Mouse (Mus musculus) liver, postnatal 0 days (tissue): ENCODE measurements at regions not wholly inside any gene's neighbourhood (a gene's known extent, or its start where the extent isn't known, plus 50 kb on each side); places are given as distances from the start of the nearest gene placed in this dataset.
A peak's percentile ranks its signal among the peaks of the same experiment; 100 is the strongest.

Experiments
- ATAC-seq: fragments of 200-750 bp; cut with Nextera tagmentation; 2 replicates; pipeline ENCODE4 v1.8.0; 2017; ENCODE audit warnings: mild to moderate bottlenecking, moderate library complexity
- DNase-seq: peaks from one replicate; pipeline ENCODE4 v3.0.0-alpha.2; 2016
- H3K27ac ChIP-seq: fragments of 300-500 bp; sonication (generic); 2 replicates; pipeline ENCODE4 v1.5.1; 2014; ENCODE audit warnings: antibody characterized with exemption, moderate library complexity, mild to moderate bottlenecking, low read depth
- H3K27me3 ChIP-seq: fragments of 300-500 bp; sonication (generic); 2 replicates; pipeline ENCODE4 v1.6.1; 2014; ENCODE audit warnings: low read length, control low read depth, mixed read lengths; ENCODE audit not compliant: insufficient read depth
- H3K36me3 ChIP-seq: fragments of 300-500 bp; sonication (generic); replicated peaks from 2 replicates; pipeline ENCODE4 v1.6.1; 2014; ENCODE audit warnings: mild to moderate bottlenecking, control low read depth, low read length, moderate library complexity, mixed read lengths; ENCODE audit not compliant: insufficient read depth
- H3K4me1 ChIP-seq: fragments of 300-500 bp; sonication (generic); 2 replicates; pipeline ENCODE4 v1.6.1; 2014; ENCODE audit warnings: antibody characterized with exemption, mild to moderate bottlenecking, control low read depth; ENCODE audit not compliant: insufficient read depth
- H3K4me2 ChIP-seq: fragments of 300-500 bp; sonication (generic); 2 replicates; pipeline ENCODE4 v1.6.1; 2014; ENCODE audit warnings: low read depth, mild to moderate bottlenecking, low read length, moderate library complexity, mixed read lengths
- H3K4me3 ChIP-seq: fragments of 300-500 bp; sonication (generic); 2 replicates; pipeline ENCODE4 v1.5.1; 2014; ENCODE audit warnings: low read depth, low read length
- H3K9ac ChIP-seq: fragments of 300-500 bp; sonication (generic); replicated peaks from 2 replicates; pipeline ENCODE4 v1.6.1; 2014; ENCODE audit warnings: mild to moderate bottlenecking, moderate library complexity
- H3K9me3 ChIP-seq: fragments of 300-500 bp; sonication (generic); 2 replicates; pipeline ENCODE4 v1.6.1; 2016; ENCODE audit warnings: mild to moderate bottlenecking, control low read depth, low read length, mixed read lengths
- CTCF ChIP-seq: sonication (generic); IDR thresholded peaks from 2 replicates; pipeline ENCODE4 v1.5.1; 2016; ENCODE audit warnings: antibody characterized with exemption, low read depth
- EP300 ChIP-seq: IDR thresholded peaks from 2 replicates; pipeline ENCODE4 v1.6.1; 2016; ENCODE audit warnings: antibody characterized with exemption, low read depth, mild to moderate bottlenecking
- WGBS: fragments of 180-500 bp; shearing (Covaris S2); extraction: QIAGEN DNeasy Blood & Tissue Kit; methylation state at CpG from one replicate; pipeline ENCODE4 v1.1.7; 2014; ENCODE audit not compliant: insufficient replicate concordance; 5-methylcytosine and 5-hydroxymethylcytosine counted together

DNA sequence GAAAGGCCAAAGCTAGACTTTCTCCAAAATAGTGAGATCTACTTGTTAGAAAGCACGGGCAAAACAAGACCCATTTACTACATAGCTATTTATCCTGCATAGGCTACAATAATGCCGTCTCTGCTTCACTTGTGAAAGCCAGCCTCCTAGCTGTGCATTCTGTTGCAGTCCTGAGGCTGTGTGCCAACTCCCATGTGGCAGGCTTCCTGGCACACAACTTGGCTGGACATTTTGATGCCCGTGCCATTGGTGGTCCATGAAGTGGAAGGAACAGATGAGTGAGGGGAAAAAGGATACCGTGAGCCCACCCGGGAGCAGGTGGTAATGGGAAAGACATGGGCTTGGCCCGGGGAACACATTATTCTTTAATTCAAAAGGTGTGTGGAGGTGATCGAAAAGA lies 120.4 kb downstream of the Csl start:
- H3K4me1 ChIP-seq = no peaks in the 10 kb centered on the region
- no peaks in the 10 kb centered on the region for H3K36me3 ChIP-seq
- H3K27ac ChIP-seq = no peak overlapping the region
- H3K9ac ChIP-seq = no peak overlapping the region
- DNase-seq = no peak
- no peaks in the 10 kb centered on the region for H3K9me3 ChIP-seq
- no peak overlapping the region for H3K4me3 ChIP-seq
- H3K4me2 ChIP-seq = no peak overlapping the region
- TF ChIP-seq EP300 = no peak
- TF ChIP-seq CTCF = no peak
- H3K27me3 ChIP-seq = no peaks in the 10 kb centered on the region
- WGBS = 74% methylated on average over 7 of the region's 7 CpGs
- ATAC-seq = no peak

DNA sequence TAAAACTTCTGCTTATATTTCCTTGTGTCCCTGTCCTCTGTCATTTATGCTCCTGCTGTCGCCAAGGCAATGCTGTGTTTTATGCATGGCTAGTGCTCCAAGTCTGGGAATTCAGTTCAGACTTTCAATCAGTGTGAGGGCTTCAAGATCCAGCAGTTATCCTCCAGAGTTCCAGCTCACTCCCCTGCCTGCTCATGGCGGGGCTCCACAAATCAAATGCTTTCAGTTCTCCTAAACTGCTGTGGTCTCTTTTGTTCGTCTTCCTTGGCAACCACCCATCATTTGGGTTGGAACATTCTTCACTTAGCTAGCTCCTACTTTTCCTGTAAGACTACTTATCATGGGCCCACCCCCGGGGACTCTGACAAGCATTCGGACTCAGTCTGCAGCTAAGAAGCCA lies 120.0 kb downstream of the Csl start:
- no peaks in the 10 kb centered on the region for H3K36me3 ChIP-seq
- H3K27me3 ChIP-seq = no peaks in the 10 kb centered on the region
- TF ChIP-seq EP300 = no peak
- TF ChIP-seq CTCF = no peak
- H3K27ac ChIP-seq = no peak overlapping the region
- ATAC-seq = no peak
- H3K9ac ChIP-seq = no peak overlapping the region
- H3K4me2 ChIP-seq = no peak overlapping the region
- WGBS = 57% methylated on average over 5 of the region's 5 CpGs
- no peaks in the 10 kb centered on the region for H3K9me3 ChIP-seq
- no peak overlapping the region for H3K4me3 ChIP-seq
- no peak for DNase-seq
- H3K4me1 ChIP-seq = no peaks in the 10 kb centered on the region

DNA sequence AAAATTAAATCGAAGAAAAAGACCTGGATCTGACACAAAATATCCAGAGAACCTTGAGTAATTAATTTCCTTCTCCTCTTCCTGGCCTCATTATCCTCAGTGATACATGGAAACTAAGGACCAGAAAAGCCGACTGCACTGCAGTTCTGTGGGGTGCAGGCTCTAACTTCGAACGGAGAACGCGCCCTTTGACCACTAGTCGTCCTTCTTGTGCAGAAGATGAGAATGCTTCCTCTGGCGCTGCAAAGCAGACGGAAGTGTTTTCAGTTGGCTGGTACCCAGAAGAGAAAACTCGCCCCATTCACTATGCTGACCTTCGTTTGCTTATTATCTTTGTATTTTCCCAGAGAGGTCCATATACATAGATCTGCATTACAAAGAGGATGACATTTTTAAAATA lies 117.7 kb downstream of the Csl start:
- H3K4me2 ChIP-seq = no peak overlapping the region
- H3K27me3 ChIP-seq = no peaks in the 10 kb centered on the region
- H3K27ac ChIP-seq = no peak overlapping the region
- no peak overlapping the region for H3K9ac ChIP-seq
- H3K4me1 ChIP-seq = no peaks in the 10 kb centered on the region
- TF ChIP-seq EP300 (no peak), CTCF (peak; percentile 77)
- H3K9me3 ChIP-seq = no peaks in the 10 kb centered on the region
- 11% methylated on average over 11 of the region's 11 CpGs for WGBS
- H3K36me3 ChIP-seq = no peaks in the 10 kb centered on the region
- ATAC-seq (no peak), DNase-seq (peak; percentile 53)
- no peak overlapping the region for H3K4me3 ChIP-seq

DNA sequence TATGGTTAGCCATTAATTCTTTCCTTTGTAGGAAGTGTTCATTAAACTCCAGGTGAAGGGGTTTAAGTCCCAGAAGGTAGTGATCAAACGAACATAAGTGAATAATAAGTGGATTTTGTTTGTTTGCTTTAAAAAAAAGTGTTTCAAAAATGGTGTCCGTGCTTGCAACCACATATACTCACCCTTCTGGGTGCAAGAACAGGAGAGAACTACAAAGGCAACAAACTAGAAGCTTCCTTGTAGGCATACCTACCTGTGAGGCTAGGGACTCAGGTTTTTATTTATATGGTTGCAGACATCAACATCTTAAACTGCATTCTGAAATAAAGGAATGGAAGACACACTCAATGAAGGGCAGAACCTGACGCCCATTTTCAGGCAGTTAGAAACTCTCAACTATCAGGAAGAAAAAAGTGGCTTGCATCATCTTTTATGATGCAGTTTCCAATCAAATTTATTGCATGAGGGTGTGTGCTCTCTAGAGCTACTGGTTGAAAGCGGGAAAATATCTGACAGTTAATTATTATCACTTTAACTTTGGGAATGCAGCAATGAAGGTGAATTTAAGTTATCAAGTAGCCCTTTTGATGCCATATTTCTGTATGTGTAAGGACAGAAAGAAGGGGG lies 117.1 kb downstream of the Csl start:
- Histone ChIP-seq H3K27me3 (no peaks in the 10 kb centered on the region), H3K9me3 (no peaks in the 10 kb centered on the region), H3K36me3 (no peaks in the 10 kb centered on the region), H3K27ac (no peak overlapping the region), H3K4me2 (no peak overlapping the region), H3K4me3 (no peak overlapping the region), H3K9ac (no peak overlapping the region), H3K4me1 (no peaks in the 10 kb centered on the region)
- TF ChIP-seq EP300 (no peak), CTCF (no peak)
- WGBS = 54% methylated on average over 4 of the region's 4 CpGs
- DNase-seq (no peak), ATAC-seq (no peak)

DNA sequence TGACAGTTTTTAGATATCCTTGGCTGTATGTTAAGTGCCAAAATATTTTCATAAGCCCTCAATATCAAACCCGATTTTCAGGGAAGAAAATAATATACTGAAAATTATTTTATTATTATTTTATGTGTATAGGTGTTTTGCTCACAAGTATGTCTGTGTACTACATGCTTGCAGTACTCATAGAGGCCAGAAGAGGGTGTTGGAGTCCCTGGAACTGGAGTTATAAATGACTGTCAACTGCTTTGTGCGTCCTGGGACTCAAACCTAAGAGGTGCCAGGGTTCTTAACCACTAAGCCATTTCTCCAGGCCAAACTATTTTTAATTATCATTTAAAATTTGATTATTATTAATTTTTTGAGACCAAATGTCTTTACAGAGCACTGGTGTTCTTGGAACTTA lies 114.5 kb downstream of the Csl start:
- ATAC-seq = no peak
- Histone ChIP-seq H3K4me3 (no peak overlapping the region), H3K27ac (no peak overlapping the region), H3K4me1 (no peaks in the 10 kb centered on the region), H3K4me2 (no peak overlapping the region), H3K27me3 (no peaks in the 10 kb centered on the region), H3K9ac (no peak overlapping the region), H3K36me3 (no peaks in the 10 kb centered on the region), H3K9me3 (no peaks in the 10 kb centered on the region)
- no peak for DNase-seq
- TF ChIP-seq CTCF (peak; percentile 56), EP300 (no peak)
- WGBS = 43% methylated on average over 2 of the region's 2 CpGs

DNA sequence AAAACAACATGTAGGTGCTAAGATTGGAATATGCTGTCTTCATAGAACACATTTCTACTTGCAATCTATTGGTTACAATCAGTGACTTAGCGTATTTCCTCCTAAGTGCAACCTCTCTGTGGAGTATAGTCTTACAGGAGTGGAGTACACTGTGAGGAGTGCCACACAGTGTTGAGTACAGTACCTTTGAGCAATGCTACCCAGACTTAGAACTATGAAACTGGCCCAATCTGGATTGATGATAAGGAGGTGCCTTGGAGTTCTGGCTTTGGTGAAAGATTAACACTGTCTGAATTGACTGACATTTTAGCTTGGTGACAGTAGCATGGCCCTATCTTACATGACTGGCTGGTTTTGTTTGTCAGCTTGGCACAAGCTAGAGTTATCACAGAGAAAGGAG lies 107.4 kb downstream of the Csl start:
- no peaks in the 10 kb centered on the region for H3K4me1 ChIP-seq
- H3K9me3 ChIP-seq = no peaks in the 10 kb centered on the region
- no peak overlapping the region for H3K4me2 ChIP-seq
- H3K27ac ChIP-seq = no peak overlapping the region
- TF ChIP-seq CTCF = no peak
- no peak for TF ChIP-seq EP300
- no peak for DNase-seq
- 71% methylated on average over 1 of the region's 1 CpGs for WGBS
- H3K36me3 ChIP-seq = no peaks in the 10 kb centered on the region
- no peak overlapping the region for H3K9ac ChIP-seq
- no peak for ATAC-seq
- H3K27me3 ChIP-seq = no peaks in the 10 kb centered on the region
- H3K4me3 ChIP-seq = no peak overlapping the region

DNA sequence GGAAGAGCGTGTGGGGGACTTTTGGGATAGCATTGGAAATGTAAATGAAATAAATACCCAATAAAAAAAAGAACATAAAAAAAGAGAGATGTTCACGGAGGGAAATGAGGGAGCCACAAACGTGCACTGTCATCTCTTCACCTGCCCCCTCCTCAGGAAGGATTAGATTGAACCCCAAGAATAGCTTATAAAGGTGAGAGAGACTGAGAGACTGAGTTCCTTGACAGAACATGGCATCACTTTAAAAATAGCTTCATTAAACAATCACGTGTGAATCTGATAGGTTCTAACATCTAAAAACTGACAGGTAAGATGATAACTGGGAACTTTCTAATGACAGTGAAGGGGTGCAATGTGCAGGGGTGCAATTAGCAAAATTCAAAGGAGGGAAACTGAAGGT lies 105.2 kb downstream of the Csl start:
- Histone ChIP-seq H3K4me1 (no peaks in the 10 kb centered on the region), H3K9me3 (no peaks in the 10 kb centered on the region), H3K4me2 (no peak overlapping the region), H3K27me3 (no peaks in the 10 kb centered on the region), H3K9ac (no peak overlapping the region), H3K36me3 (no peaks in the 10 kb centered on the region), H3K27ac (no peak overlapping the region), H3K4me3 (no peak overlapping the region)
- WGBS = 72% methylated on average over 4 of the region's 4 CpGs
- ATAC-seq (no peak), DNase-seq (no peak)
- no peak for TF ChIP-seq CTCF
- no peak for TF ChIP-seq EP300
